Mouse (Mus musculus): Measurements from ENCODE around the gene Plekha6. TPM values are rescaled to one million over a fixed set of nuclear protein-coding genes. Genes with fewer than 3 reads are reported as not detected.
"Not testable (repeated sequence)": the region's sequence is repeated elsewhere in the genome, so short reads cannot be mapped to it uniquely, and the experiment has no call there.

Gene Plekha6
- polyA plus RNA-seq, 1 experiment from 2014 or later = 18.7 TPM

DNA sequence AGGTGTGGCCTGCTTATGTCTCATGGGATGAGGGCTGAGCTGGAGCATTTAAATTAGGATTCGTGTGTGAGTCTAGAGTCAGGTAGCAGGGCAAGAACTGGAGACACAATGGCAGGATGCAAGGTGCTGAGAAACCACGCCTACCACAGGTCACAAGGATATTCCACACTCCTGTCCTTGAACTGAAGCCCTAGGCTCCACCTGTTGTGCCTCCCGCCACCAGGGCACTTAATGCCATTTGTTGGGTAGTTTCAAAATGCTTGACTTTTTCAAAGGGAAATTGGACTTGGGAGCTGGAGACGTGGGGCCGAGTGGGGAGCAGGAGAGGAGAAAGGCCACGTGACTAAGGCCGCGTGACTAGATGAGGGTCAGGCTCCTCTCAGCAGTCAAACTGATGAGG is 161.9 kb downstream of the Plekha6 start:
- no peak overlapping the region for H3K4me2 ChIP-seq
- no peaks in the 10 kb centered on the region for H3K9me3 ChIP-seq (replicated peaks)
- H3K27me3 ChIP-seq (replicated peaks) = peaks cover 42% of the 10 kb centered on the region
- H3K4me3 ChIP-seq = no peak overlapping the region
- no peak overlapping the region for H3K9ac ChIP-seq
- no peak overlapping the region for H3K27ac ChIP-seq (ENCODE audit: poor library complexity, severe bottlenecking)
- 73% methylated on average over 8 of the region's 8 CpGs for WGBS
- H3K36me3 ChIP-seq = no peaks in the 10 kb centered on the region
- no peak for ATAC-seq (ENCODE audit: insufficient number of reproducible peaks, low FRiP score)
- peaks cover 9% of the 10 kb centered on the region; the same call in 1 of the 2 replicates for H3K4me1 ChIP-seq (replicated peaks)

DNA sequence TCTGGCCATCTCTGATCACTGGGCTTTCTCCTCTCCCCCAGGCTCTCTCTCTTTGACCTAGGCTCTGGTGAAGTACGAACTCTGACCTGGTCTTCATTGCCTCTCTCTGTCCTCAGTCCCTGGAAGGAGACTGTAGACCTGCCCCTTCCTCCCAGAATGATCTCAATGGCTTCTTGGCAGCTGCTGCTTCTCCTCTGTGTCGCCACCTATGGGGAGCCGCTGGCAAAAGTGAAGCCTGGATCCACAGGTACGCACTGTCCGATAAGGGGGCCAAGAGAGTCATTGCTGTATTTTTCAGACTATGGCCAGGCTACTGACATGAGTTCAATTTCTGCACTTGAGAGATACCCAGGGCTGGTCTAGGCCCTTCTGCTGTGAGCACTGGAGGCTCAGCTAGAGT is 163.1 kb downstream of the Plekha6 start:
- H3K4me2 ChIP-seq = no peak overlapping the region
- H3K9ac ChIP-seq = no peak overlapping the region
- no peak for ATAC-seq (ENCODE audit: insufficient number of reproducible peaks, low FRiP score)
- no peaks in the 10 kb centered on the region for H3K36me3 ChIP-seq
- H3K4me1 ChIP-seq (replicated peaks) = peaks cover 9% of the 10 kb centered on the region; the same call in 1 of the 2 replicates
- WGBS = 54% methylated on average over 5 of the region's 5 CpGs
- H3K4me3 ChIP-seq = no peak overlapping the region
- no peaks in the 10 kb centered on the region for H3K9me3 ChIP-seq (replicated peaks)
- H3K27ac ChIP-seq (ENCODE audit: poor library complexity, severe bottlenecking) = no peak overlapping the region
- H3K27me3 ChIP-seq (replicated peaks) = peaks cover 54% of the 10 kb centered on the region

DNA sequence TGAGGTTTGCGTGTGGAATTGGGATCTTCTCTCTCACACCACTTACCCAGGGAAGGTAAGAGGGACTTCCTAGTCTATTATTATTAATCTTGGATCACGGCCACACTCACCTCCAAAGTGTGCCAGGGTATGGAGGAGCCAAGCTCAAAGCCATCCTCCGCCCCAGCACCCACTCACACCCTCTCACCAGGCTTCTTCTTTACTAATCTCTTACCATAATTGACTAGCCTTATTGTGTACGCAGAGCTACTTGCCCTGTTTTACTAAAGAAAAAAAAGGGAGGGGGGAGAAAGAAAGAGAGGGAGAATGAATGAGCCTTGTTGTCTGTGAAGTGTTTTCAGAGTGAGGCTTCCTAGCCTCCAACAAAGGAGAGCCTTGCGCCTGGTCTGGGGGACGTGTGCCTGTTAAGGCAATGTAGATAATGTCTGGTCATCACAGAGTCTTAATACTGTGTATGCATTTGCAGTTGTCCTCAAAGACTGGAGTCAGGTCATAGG is 164.3 kb downstream of the Plekha6 start:
- no peak overlapping the region for H3K4me2 ChIP-seq
- no peaks in the 10 kb centered on the region for H3K9me3 ChIP-seq (replicated peaks)
- H3K27ac ChIP-seq (ENCODE audit: poor library complexity, severe bottlenecking) = no peak overlapping the region
- H3K27me3 ChIP-seq (replicated peaks) = peaks cover 60% of the 10 kb centered on the region
- WGBS = 69% methylated on average over 6 of the region's 6 CpGs
- ATAC-seq (ENCODE audit: insufficient number of reproducible peaks, low FRiP score) = no peak
- no peaks in the 10 kb centered on the region for H3K36me3 ChIP-seq
- peaks cover 9% of the 10 kb centered on the region; the same call in 1 of the 2 replicates for H3K4me1 ChIP-seq (replicated peaks)
- no peak overlapping the region for H3K4me3 ChIP-seq
- H3K9ac ChIP-seq = no peak overlapping the region

DNA sequence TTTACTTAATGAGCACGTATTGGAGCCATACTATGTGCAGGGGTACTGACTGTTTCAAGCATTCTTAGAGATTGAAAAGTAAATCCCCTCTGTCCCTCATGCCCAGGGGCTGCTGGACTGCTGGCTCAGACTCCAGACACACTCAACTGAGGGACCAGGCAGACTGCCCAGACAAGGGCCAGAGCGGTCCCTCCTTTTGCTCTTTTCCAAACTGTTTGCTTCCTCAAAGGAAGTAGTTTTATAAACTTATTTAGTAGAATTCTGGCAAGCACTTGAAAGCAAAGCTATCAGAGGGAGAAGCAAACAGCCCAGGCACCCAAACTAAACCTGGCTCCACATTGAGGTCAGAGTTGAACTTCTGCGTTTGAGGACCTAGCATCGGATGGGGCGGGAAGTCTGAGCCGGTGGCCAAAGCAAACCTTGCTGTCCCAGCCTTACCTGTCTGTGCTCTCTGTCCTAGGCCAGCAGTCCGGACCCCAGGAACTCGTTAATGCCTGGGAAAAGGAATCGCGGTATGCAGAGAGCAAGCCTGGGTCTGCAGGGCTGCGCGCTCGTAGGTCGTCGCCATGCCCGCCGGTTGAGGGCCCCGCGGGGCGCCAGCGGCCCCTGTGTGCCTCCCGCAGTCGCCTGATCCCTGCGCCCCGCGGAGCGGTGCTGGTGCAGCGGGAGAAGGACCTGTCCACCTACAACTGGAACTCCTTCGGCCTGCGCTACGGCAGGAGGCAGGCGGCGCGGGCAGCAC is 165.1 kb downstream of the Plekha6 start:
- H3K36me3 ChIP-seq = no peaks in the 10 kb centered on the region
- H3K9ac ChIP-seq = peak overlapping the region; percentile 64
- peak overlapping the region; percentile 40 for H3K4me3 ChIP-seq
- peaks cover 57% of the 10 kb centered on the region for H3K27me3 ChIP-seq (replicated peaks)
- H3K4me2 ChIP-seq = peak overlapping the region; percentile 78
- no peak for ATAC-seq (ENCODE audit: insufficient number of reproducible peaks, low FRiP score)
- 8% methylated on average over 34 of the region's 34 CpGs for WGBS
- peaks cover 9% of the 10 kb centered on the region; the same call in 1 of the 2 replicates for H3K4me1 ChIP-seq (replicated peaks)
- H3K27ac ChIP-seq (ENCODE audit: poor library complexity, severe bottlenecking) = no peak overlapping the region
- no peaks in the 10 kb centered on the region for H3K9me3 ChIP-seq (replicated peaks)

DNA sequence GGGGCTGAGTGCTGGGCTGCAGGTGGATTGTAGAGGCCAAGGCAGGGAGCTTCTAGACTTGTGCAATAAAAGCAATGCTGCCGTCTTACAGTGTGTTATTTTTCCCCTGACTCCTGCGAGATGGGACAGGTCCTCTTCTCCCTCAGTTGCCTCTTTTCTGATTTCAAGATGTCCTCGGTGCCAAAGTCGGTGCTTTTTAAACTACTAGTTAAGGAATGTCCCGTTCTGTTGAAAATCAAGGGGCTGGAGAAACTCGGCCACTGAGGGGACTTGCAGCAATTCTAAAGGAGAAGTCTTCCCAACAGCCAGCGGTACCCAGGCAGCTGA is 165.6 kb downstream of the Plekha6 start:
- ATAC-seq (ENCODE audit: insufficient number of reproducible peaks, low FRiP score) = no peak
- 25% methylated on average over 7 of the region's 7 CpGs for WGBS
- H3K27me3 ChIP-seq (replicated peaks) = peaks cover 56% of the 10 kb centered on the region
- H3K4me3 ChIP-seq = peak overlapping the region; percentile 40
- peaks cover 9% of the 10 kb centered on the region; the same call in 1 of the 2 replicates for H3K4me1 ChIP-seq (replicated peaks)
- no peak overlapping the region for H3K27ac ChIP-seq (ENCODE audit: poor library complexity, severe bottlenecking)
- H3K9me3 ChIP-seq (replicated peaks) = no peaks in the 10 kb centered on the region
- H3K9ac ChIP-seq = peak overlapping the region; percentile 64
- H3K36me3 ChIP-seq = no peaks in the 10 kb centered on the region
- peak overlapping the region; percentile 78 for H3K4me2 ChIP-seq

DNA sequence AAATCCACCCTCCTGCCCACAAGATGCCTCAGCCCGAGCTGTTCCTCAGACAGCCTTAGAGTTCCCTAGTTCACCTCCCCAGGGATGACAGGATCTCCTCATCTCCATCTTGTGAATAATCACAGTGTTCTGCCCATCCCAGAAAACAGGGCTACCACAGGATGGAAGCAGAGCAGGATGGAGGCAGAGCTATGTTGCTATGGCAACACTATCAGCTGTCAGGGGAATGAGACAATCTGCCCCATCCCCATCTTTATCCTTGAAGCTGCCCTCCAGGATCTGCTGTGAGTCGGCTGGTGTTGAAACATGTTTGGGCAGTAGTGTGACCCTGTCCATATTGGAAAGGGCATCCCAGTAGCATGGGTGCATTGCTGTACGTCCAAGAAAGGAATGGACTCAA is 167.1 kb downstream of the Plekha6 start:
- no peak overlapping the region for H3K4me2 ChIP-seq
- no peak overlapping the region for H3K4me3 ChIP-seq
- no peak overlapping the region for H3K27ac ChIP-seq (ENCODE audit: poor library complexity, severe bottlenecking)
- 55% methylated on average over 3 of the region's 3 CpGs for WGBS
- H3K9ac ChIP-seq = no peak overlapping the region
- peaks cover 56% of the 10 kb centered on the region for H3K27me3 ChIP-seq (replicated peaks)
- H3K4me1 ChIP-seq (replicated peaks) = peaks cover 9% of the 10 kb centered on the region; the same call in 1 of the 2 replicates
- no peak for ATAC-seq (ENCODE audit: insufficient number of reproducible peaks, low FRiP score)
- no peaks in the 10 kb centered on the region for H3K9me3 ChIP-seq (replicated peaks)
- H3K36me3 ChIP-seq = no peaks in the 10 kb centered on the region

DNA sequence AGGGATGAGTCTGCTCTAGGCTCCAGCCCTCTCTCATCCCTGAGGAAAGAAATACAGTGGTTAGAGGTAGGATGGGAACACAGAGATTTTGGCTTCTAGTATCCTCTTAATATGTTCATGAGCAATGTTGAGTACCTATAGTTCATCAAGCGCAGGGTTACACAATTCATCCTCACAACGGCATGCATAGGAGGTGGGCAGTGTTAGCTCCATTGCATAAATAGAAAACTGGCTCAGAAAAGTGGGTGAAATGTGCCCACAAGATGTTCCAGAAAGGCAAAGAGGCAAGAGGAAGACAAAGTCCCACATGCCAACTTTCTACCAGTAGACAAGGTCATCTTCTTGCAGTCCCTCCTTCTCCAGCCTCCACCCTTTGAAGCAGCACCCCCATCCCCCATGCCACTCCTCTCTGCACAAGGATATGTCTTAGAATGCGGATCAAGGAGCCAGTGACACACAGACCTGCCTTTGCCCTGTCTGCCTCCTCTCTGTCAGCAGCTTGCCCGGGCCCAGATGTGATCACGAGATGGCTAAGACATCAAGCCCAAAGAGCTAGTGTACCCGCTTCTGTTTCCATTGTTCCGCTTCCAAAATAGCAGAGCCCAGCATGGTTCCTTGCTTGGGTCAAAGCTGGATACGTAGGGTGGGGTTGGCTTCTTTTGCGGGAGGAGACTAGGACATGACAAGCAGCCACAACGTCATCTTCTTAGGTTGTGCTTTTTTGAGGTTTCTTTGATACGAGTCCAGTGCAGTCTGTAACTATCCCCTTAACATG is 168.8 kb downstream of the Plekha6 start:
- Histone ChIP-seq H3K36me3 (no peaks in the 10 kb centered on the region), H3K9me3 (replicated peaks) (no peaks in the 10 kb centered on the region), H3K9ac (no peak overlapping the region), H3K27ac (ENCODE audit: poor library complexity, severe bottlenecking) (no peak overlapping the region), H3K4me2 (no peak overlapping the region), H3K27me3 (replicated peaks) (peaks cover 45% of the 10 kb centered on the region), H3K4me3 (no peak overlapping the region), H3K4me1 (replicated peaks) (peaks cover 9% of the 10 kb centered on the region; the same call in 1 of the 2 replicates)
- no peak for ATAC-seq (ENCODE audit: insufficient number of reproducible peaks, low FRiP score)
- WGBS = 83% methylated on average over 11 of the region's 11 CpGs

DNA sequence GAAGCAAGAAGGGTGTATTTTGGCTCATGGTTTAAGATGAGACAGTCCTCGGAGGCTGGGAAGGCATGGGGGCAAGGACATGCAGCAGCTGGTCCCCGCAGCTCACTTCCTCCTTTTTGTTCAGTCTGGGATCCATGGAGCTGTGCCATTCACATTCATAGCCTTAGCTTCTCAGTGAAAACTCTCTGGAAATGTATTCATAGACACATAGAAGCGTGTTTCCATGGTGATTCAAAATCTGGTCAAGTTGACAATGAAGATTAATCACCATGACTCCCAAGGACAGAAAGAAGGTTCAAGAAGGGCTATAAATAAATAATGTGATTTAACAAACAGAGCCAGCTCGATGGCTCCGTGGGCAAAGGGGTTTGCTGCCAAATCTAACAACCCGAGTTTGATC is 169.9 kb downstream of the Plekha6 start:
- Histone ChIP-seq H3K4me3 (no peak overlapping the region), H3K9me3 (replicated peaks) (no peaks in the 10 kb centered on the region), H3K4me1 (replicated peaks) (peaks cover 9% of the 10 kb centered on the region; the same call in 1 of the 2 replicates), H3K4me2 (no peak overlapping the region), H3K27me3 (replicated peaks) (peaks cover 34% of the 10 kb centered on the region), H3K9ac (no peak overlapping the region), H3K27ac (ENCODE audit: poor library complexity, severe bottlenecking) (no peak overlapping the region), H3K36me3 (no peaks in the 10 kb centered on the region)
- WGBS = 75% methylated on average over 6 of the region's 6 CpGs
- no peak for ATAC-seq (ENCODE audit: insufficient number of reproducible peaks, low FRiP score)

DNA sequence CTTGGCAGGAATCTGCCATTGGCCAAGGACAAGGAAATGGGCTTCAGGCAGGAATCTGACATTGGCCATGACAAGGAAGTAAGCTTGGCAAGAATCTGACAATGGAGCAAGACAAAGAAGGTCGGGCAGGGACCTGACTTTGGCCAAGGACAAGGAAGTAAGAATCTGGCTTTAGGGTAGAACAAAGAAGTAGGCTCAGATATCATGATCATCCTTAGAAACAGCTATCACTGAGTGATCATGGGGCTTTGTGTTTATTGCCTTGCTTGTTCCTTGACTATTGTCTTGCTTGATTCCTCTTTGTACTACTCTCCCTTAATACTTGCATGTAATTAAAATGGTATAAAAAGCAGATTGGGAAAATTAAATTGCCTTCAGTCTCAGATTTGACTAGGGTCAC is 176.4 kb downstream of the Plekha6 start:
- not testable (repeated sequence) for H3K4me2 ChIP-seq; H3K9ac ChIP-seq; H3K4me3 ChIP-seq; H3K36me3 ChIP-seq; ATAC-seq (ENCODE audit: insufficient number of reproducible peaks, low FRiP score); H3K27ac ChIP-seq (ENCODE audit: poor library complexity, severe bottlenecking); H3K4me1 ChIP-seq (replicated peaks); H3K27me3 ChIP-seq (replicated peaks); H3K9me3 ChIP-seq (replicated peaks)
- WGBS = 58% methylated on average over 1 of the region's 1 CpGs

DNA sequence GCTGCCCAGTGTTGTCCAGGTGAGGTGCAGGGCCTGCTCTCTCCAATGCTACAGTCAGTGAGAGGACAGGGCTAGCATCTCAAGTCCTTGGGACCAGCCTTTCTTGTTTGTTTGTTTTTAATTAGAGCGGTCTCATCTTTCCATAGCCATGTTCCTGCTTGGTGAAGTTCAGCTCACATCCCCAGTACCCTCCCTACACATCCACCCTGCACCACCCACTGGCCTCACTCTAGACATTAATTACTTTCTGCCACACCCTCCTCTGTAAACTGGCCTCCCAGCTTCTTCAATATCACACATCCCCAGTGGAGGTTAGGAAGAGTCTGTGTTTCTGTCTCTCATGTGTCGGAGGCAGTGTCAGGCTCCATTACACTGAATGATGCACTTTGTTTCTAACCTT is 180.3 kb downstream of the Plekha6 start:
- Histone ChIP-seq H3K9ac (no peak overlapping the region), H3K36me3 (no peaks in the 10 kb centered on the region), H3K27ac (ENCODE audit: poor library complexity, severe bottlenecking) (no peak overlapping the region), H3K4me1 (replicated peaks) (peaks cover 10% of the 10 kb centered on the region), H3K27me3 (replicated peaks) (no peaks in the 10 kb centered on the region), H3K9me3 (replicated peaks) (0 out of 2 replicates have a peak, but pooled peaks cover 4% of the 10 kb centered on the region), H3K4me2 (no peak overlapping the region), H3K4me3 (no peak overlapping the region)
- 87% methylated on average over 2 of the region's 2 CpGs for WGBS
- ATAC-seq (ENCODE audit: insufficient number of reproducible peaks, low FRiP score) = no peak

DNA sequence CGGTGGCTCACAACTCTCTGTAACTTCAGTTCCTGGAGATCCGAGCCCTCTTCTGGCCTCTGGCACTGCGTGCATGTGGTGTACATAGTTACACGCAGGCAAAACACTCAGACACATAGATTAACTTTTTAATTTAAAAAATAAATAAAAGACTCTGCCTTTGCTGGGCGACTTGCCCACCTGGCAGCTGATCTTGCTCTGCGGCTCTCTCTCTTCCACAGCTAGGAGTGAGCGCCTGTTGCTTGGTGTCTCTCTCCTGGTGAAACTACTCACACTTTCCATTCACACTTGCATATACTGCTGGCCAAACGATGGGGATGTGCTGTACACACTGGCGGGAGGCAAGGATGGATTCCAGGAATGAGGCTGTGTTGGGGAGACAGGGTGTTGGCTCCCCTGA is 182.5 kb downstream of the Plekha6 start:
- no peak overlapping the region for H3K4me3 ChIP-seq
- no peak for ATAC-seq (ENCODE audit: insufficient number of reproducible peaks, low FRiP score)
- no peaks in the 10 kb centered on the region for H3K27me3 ChIP-seq (replicated peaks)
- no peak overlapping the region for H3K4me2 ChIP-seq
- no peaks in the 10 kb centered on the region for H3K36me3 ChIP-seq
- no peak overlapping the region for H3K27ac ChIP-seq (ENCODE audit: poor library complexity, severe bottlenecking)
- peaks cover 17% of the 10 kb centered on the region for H3K4me1 ChIP-seq (replicated peaks)
- no peak overlapping the region for H3K9ac ChIP-seq
- WGBS = 78% methylated on average over 9 of the region's 9 CpGs
- H3K9me3 ChIP-seq (replicated peaks) = 0 out of 2 replicates have a peak, but pooled peaks cover 4% of the 10 kb centered on the region

Measured in heart, embryonic 12.5 days (tissue).